Mouse (Mus musculus) spleen, adult 10 weeks (tissue): ENCODE measurements around the gene Dffb. TPM values are rescaled to one million over a fixed set of nuclear protein-coding genes. Genes with fewer than 3 reads are reported as not detected.

Source experiments
- polyA plus RNA-seq: library from polyadenylated mRNA; stranded (reverse); fragments of 350-450 nt; fragmentation: Illumina TruSeq; extraction: RNeasy Lipid Tissue Mini Kit (QIAGEN cat#74804); gene quantifications from one replicate; pipeline ENCODE4 v1.2.3, GENCODE M21; 2015; ENCODE audit warnings: low replicate concordance; ENCODE audit not compliant: insufficient read depth

The Dffb gene
- polyA plus RNA-seq: 18.7 TPM

DNA sequence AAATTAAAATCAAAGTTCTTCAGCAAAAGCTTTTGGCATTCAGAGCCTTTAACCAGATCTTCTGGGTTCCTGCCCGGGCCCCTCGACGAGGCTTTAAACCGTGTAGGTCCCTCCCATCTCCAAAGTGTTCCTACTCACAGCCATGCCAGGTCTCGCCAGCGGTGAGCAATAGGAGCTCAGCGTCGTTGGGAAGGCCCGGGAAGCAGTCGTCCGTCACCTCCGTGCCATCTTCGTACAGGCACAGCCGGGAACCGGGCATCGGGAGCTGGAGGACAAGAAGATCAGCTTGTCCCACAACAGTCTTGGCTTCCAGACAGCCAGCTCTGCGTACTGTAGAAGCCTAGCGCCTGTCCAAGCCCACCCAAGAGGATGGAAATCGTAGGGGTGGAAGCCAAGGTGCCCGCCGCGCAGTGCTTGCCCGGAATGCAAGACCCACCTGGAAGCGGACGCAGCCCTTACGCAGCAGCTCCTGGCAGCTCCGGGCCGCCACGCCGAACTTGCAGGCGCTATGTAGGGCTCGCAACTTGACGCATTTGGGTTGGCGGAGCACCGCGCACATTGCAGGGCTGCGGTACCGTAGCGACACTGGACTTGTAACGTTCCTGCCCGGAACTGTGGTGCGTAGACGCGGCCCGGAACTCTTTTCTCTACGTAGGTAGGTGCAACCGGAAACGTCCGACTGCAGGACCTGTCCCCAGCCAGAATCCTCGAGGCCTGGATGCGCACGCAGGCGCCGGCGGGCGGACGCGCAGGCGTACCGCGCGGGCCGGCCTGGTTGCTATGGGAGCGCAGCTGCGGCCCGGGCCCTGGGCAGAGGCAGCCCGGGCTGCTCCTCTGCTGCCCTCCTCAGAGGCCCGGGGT lies at the start of gene Dffb, which contains the start of gene Cep104:
Dffb (minus strand) TSS at position 696 of the 861 bp plus-strand sequence.
Cep104 (plus strand) TSS at position 764 of the 861 bp plus-strand sequence.

DNA sequence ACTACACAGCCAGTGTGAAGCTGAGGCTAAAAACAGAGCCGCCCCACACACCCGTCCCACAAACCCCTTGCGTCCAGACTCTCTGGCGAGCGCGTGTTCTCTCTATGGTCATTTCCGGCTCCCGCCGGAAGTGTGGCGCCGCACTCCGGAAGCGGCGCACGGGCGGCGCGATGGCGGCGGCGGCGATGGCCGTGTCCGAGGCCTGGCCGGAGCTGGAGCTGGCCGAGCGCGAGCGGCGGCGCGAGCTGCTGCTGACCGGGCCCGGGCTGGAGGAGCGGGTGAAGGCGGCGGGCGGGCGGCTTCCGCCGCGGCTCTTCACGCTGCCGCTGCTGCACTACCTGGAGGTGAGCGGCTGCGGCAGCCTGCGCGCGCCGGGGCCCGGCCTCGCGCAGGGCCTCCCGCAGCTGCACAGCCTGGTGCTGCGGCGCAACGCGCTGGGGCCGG lies 36.7 kb upstream of the Dffb start, which contains the start of gene Lrrc47:
Lrrc47 (plus strand) TSS at position 86 of the 444 bp plus-strand sequence.

DNA sequence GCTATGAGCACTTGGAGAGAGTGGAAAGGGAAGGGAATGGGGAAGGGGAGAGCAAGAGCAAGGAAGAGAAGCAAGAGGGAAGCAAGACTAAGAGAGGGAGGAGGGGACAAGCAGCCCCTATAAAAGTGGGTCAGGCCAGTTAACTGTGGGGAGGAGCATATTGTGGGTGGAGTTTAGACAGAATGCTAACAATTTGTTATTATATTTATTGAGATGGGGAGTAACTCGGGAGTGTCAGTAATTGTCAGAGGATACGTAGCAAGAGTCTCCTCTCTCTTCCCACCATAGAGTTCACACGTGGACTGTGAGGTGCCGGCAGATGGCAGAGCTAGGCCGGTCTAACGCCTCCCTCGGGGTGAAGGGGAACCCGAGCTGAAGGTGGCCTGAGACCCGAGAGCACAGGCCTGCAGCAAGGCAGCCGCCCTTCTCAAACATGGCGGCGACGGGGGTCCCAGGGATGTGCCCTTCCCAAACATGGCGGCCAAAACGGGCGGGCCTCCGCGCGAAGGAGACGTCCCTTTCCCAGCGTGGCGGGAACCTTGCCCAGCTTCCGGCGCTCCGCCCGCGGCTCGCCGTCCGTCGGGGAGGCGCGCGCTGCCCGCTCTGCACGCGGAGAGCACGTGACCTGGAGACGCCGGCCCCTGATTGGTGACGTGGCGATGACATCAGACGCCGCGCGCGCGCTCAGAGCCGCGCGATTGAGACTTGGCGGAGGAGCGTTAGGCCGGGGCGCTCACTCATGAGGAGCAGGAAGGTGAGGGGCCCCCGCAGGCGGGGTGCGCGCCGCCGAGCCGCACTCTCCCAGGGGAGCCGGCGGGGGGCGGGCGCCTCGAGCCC lies 18.1 kb downstream of the Dffb start, which contains the start of gene A430005L14Rik:
A430005L14Rik (plus strand) TSS at position 669 of the 837 bp plus-strand sequence.

Other genes starting within 250 kb of the Dffb start
- gene A430005L14Rik, start 17.9 kb downstream of the Dffb start, polyA plus RNA-seq: 20.9 TPM
- 10.6 TPM for gene Cep104, start 68 bp upstream of the Dffb start, polyA plus RNA-seq
- 35.7 TPM for gene Lrrc47, start 36.6 kb upstream of the Dffb start, polyA plus RNA-seq
- 3.0 TPM for gene Smim1, start 51.1 kb upstream of the Dffb start, polyA plus RNA-seq
- gene Ccdc27, start 67.6 kb upstream of the Dffb start, polyA plus RNA-seq: not detected
- 0.04 TPM for gene Trp73, start 165.1 kb upstream of the Dffb start, polyA plus RNA-seq
- 7.3 TPM for gene Wrap73, start 167.2 kb upstream of the Dffb start, polyA plus RNA-seq
- 133 TPM for gene Tprgl, start 185.5 kb upstream of the Dffb start, polyA plus RNA-seq
- 1.4 TPM for gene Megf6, start 195.6 kb upstream of the Dffb start, polyA plus RNA-seq